Mouse (Mus musculus): Measurements from ENCODE around the gene Uhrf1bp1. TPM values are rescaled to one million over a fixed set of nuclear protein-coding genes. Genes with fewer than 3 reads are reported as not detected.

The Uhrf1bp1 gene
- polyA plus RNA-seq, 1 experiment from 2014 or later = 5.9 TPM

- Histone ChIP-seq H3K4me3 (replicated peaks; ENCODE audit: low read length) (no peak overlapping the region), H3K9ac (ENCODE audit: low read length) (no peak overlapping the region), H3K9me3 (replicated peaks; ENCODE audit: control insufficient read depth, low read length) (no peaks in the 10 kb centered on the region), H3K27ac (ENCODE audit: low read length) (no peak overlapping the region), H3K4me2 (ENCODE audit: low read depth, low read length) (no peak overlapping the region), H3K4me1 (ENCODE audit: control insufficient read depth, insufficient read depth, low read length) (no peaks in the 10 kb centered on the region), H3K27me3 (ENCODE audit: control insufficient read depth, insufficient read depth, low read length) (no peaks in the 10 kb centered on the region), H3K36me3 (ENCODE audit: control insufficient read depth, insufficient read depth, low read length) (no peaks in the 10 kb centered on the region)
- 76% methylated on average over 2 of the region's 2 CpGs for WGBS
- no peak for ATAC-seq (ENCODE audit: insufficient read depth, low FRiP score)
These were observed 9.2 kb downstream of the Uhrf1bp1 start for GRCm38 (mm10) chr17:27865461-27865860.

GRCm38 (mm10) chr17:27866737-27867136 lies 10.5 kb downstream of the Uhrf1bp1 start:
- no peak overlapping the region for H3K4me3 ChIP-seq (replicated peaks; ENCODE audit: low read length)
- H3K9ac ChIP-seq (ENCODE audit: low read length) = no peak overlapping the region
- 49% methylated on average over 4 of the region's 4 CpGs for WGBS
- H3K36me3 ChIP-seq (ENCODE audit: control insufficient read depth, insufficient read depth, low read length) = no peaks in the 10 kb centered on the region
- no peak overlapping the region for H3K27ac ChIP-seq (ENCODE audit: low read length)
- H3K4me1 ChIP-seq (ENCODE audit: control insufficient read depth, insufficient read depth, low read length) = no peaks in the 10 kb centered on the region
- ATAC-seq (ENCODE audit: insufficient read depth, low FRiP score) = no peak
- H3K9me3 ChIP-seq (replicated peaks; ENCODE audit: control insufficient read depth, low read length) = no peaks in the 10 kb centered on the region
- H3K4me2 ChIP-seq (ENCODE audit: low read depth, low read length) = no peak overlapping the region
- H3K27me3 ChIP-seq (ENCODE audit: control insufficient read depth, insufficient read depth, low read length) = no peaks in the 10 kb centered on the region

- H3K36me3 ChIP-seq (ENCODE audit: control insufficient read depth, insufficient read depth, low read length) = no peaks in the 10 kb centered on the region
- H3K27ac ChIP-seq (ENCODE audit: low read length) = no peak overlapping the region
- no peak overlapping the region for H3K9ac ChIP-seq (ENCODE audit: low read length)
- no peaks in the 10 kb centered on the region for H3K27me3 ChIP-seq (ENCODE audit: control insufficient read depth, insufficient read depth, low read length)
- no peak overlapping the region for H3K4me3 ChIP-seq (replicated peaks; ENCODE audit: low read length)
- WGBS = 86% methylated on average over 3 of the region's 3 CpGs
- H3K4me1 ChIP-seq (ENCODE audit: control insufficient read depth, insufficient read depth, low read length) = peaks cover 9% of the 10 kb centered on the region
- no peak for ATAC-seq (ENCODE audit: insufficient read depth, low FRiP score)
- H3K9me3 ChIP-seq (replicated peaks; ENCODE audit: control insufficient read depth, low read length) = no peaks in the 10 kb centered on the region
- H3K4me2 ChIP-seq (ENCODE audit: low read depth, low read length) = no peak overlapping the region
These were observed 15.6 kb downstream of the Uhrf1bp1 start for GRCm38 (mm10) chr17:27871851-27872250.

- Histone ChIP-seq H3K27me3 (ENCODE audit: control insufficient read depth, insufficient read depth, low read length) (no peaks in the 10 kb centered on the region), H3K9me3 (replicated peaks; ENCODE audit: control insufficient read depth, low read length) (no peaks in the 10 kb centered on the region), H3K27ac (ENCODE audit: low read length) (no peak overlapping the region), H3K4me1 (ENCODE audit: control insufficient read depth, insufficient read depth, low read length) (peaks cover 9% of the 10 kb centered on the region), H3K36me3 (ENCODE audit: control insufficient read depth, insufficient read depth, low read length) (no peaks in the 10 kb centered on the region), H3K4me3 (replicated peaks; ENCODE audit: low read length) (no peak overlapping the region), H3K9ac (ENCODE audit: low read length) (no peak overlapping the region), H3K4me2 (ENCODE audit: low read depth, low read length) (no peak overlapping the region)
- WGBS = 51% methylated on average over 3 of the region's 3 CpGs
- ATAC-seq (ENCODE audit: insufficient read depth, low FRiP score) = no peak
These were observed 17.3 kb downstream of the Uhrf1bp1 start for GRCm38 (mm10) chr17:27873583-27873982.

- ATAC-seq (ENCODE audit: insufficient read depth, low FRiP score) = peak; percentile 72
- Histone ChIP-seq H3K9ac (ENCODE audit: low read length) (no peak overlapping the region), H3K36me3 (ENCODE audit: control insufficient read depth, insufficient read depth, low read length) (no peaks in the 10 kb centered on the region), H3K27ac (ENCODE audit: low read length) (no peak overlapping the region; the same call in 1 of the 2 replicates), H3K4me2 (ENCODE audit: low read depth, low read length) (no peak overlapping the region), H3K4me3 (replicated peaks; ENCODE audit: low read length) (no peak overlapping the region), H3K4me1 (ENCODE audit: control insufficient read depth, insufficient read depth, low read length) (peaks cover 9% of the 10 kb centered on the region), H3K9me3 (replicated peaks; ENCODE audit: control insufficient read depth, low read length) (no peaks in the 10 kb centered on the region), H3K27me3 (ENCODE audit: control insufficient read depth, insufficient read depth, low read length) (no peaks in the 10 kb centered on the region)
- WGBS = 46% methylated on average over 5 of the region's 5 CpGs
These were observed 18.3 kb downstream of the Uhrf1bp1 start for GRCm38 (mm10) chr17:27874510-27874909.

- Histone ChIP-seq H3K36me3 (ENCODE audit: control insufficient read depth, insufficient read depth, low read length) (peaks cover 23% of the 10 kb centered on the region; the same call in 1 of the 2 replicates), H3K9ac (ENCODE audit: low read length) (no peak overlapping the region), H3K4me2 (ENCODE audit: low read depth, low read length) (no peak overlapping the region), H3K27ac (ENCODE audit: low read length) (no peak overlapping the region), H3K27me3 (ENCODE audit: control insufficient read depth, insufficient read depth, low read length) (no peaks in the 10 kb centered on the region), H3K4me3 (replicated peaks; ENCODE audit: low read length) (no peak overlapping the region), H3K4me1 (ENCODE audit: control insufficient read depth, insufficient read depth, low read length) (no peaks in the 10 kb centered on the region), H3K9me3 (replicated peaks; ENCODE audit: control insufficient read depth, low read length) (no peaks in the 10 kb centered on the region)
- ATAC-seq (ENCODE audit: insufficient read depth, low FRiP score) = peak; percentile 56; the same call in 1 of the 2 replicates
- 63% methylated on average over 11 of the region's 11 CpGs for WGBS
These were observed 25.3 kb downstream of the Uhrf1bp1 start for GRCm38 (mm10) chr17:27881518-27881917.

- H3K27me3 ChIP-seq (ENCODE audit: control insufficient read depth, insufficient read depth, low read length) = no peaks in the 10 kb centered on the region
- ATAC-seq (ENCODE audit: insufficient read depth, low FRiP score) = no peak
- no peak overlapping the region for H3K4me2 ChIP-seq (ENCODE audit: low read depth, low read length)
- H3K9ac ChIP-seq (ENCODE audit: low read length) = no peak overlapping the region
- H3K9me3 ChIP-seq (replicated peaks; ENCODE audit: control insufficient read depth, low read length) = no peaks in the 10 kb centered on the region
- no peaks in the 10 kb centered on the region for H3K4me1 ChIP-seq (ENCODE audit: control insufficient read depth, insufficient read depth, low read length)
- 88% methylated on average over 8 of the region's 8 CpGs for WGBS
- H3K4me3 ChIP-seq (replicated peaks; ENCODE audit: low read length) = no peak overlapping the region
- H3K36me3 ChIP-seq (ENCODE audit: control insufficient read depth, insufficient read depth, low read length) = peaks cover 28% of the 10 kb centered on the region; the same call in 1 of the 2 replicates
- no peak overlapping the region for H3K27ac ChIP-seq (ENCODE audit: low read length)
These were observed 26.9 kb downstream of the Uhrf1bp1 start for GRCm38 (mm10) chr17:27883129-27883528.

GRCm38 (mm10) chr17:27883994-27884393 lies 27.8 kb downstream of the Uhrf1bp1 start:
- H3K27me3 ChIP-seq (ENCODE audit: control insufficient read depth, insufficient read depth, low read length) = no peaks in the 10 kb centered on the region
- WGBS = 91% methylated on average over 6 of the region's 6 CpGs

GRCm38 (mm10) chr17:27886499-27887210 lies 30.4 kb downstream of the Uhrf1bp1 start:
- WGBS = 82% methylated on average over 19 of the region's 19 CpGs

More at GRCm38 (mm10) chr17:27883994-27884393, 27.8 kb downstream of the Uhrf1bp1 start:
- H3K27ac ChIP-seq (ENCODE audit: low read length) = no peak overlapping the region
- no peaks in the 10 kb centered on the region for H3K9me3 ChIP-seq (replicated peaks; ENCODE audit: control insufficient read depth, low read length)
- no peak overlapping the region for H3K4me2 ChIP-seq (ENCODE audit: low read depth, low read length)
- H3K4me1 ChIP-seq (ENCODE audit: control insufficient read depth, insufficient read depth, low read length) = no peaks in the 10 kb centered on the region
- H3K9ac ChIP-seq (ENCODE audit: low read length) = no peak overlapping the region
- ATAC-seq (ENCODE audit: insufficient read depth, low FRiP score) = no peak
- H3K4me3 ChIP-seq (replicated peaks; ENCODE audit: low read length) = no peak overlapping the region
- peaks cover 28% of the 10 kb centered on the region; the same call in 1 of the 2 replicates for H3K36me3 ChIP-seq (ENCODE audit: control insufficient read depth, insufficient read depth, low read length)

More at GRCm38 (mm10) chr17:27886499-27887210, 30.4 kb downstream of the Uhrf1bp1 start:
- Histone ChIP-seq H3K4me1 (ENCODE audit: control insufficient read depth, insufficient read depth, low read length) (no peaks in the 10 kb centered on the region), H3K27ac (ENCODE audit: low read length) (no peak overlapping the region), H3K4me3 (replicated peaks; ENCODE audit: low read length) (no peak overlapping the region), H3K9me3 (replicated peaks; ENCODE audit: control insufficient read depth, low read length) (no peaks in the 10 kb centered on the region), H3K36me3 (ENCODE audit: control insufficient read depth, insufficient read depth, low read length) (peaks cover 22% of the 10 kb centered on the region; the same call in 1 of the 2 replicates), H3K4me2 (ENCODE audit: low read depth, low read length) (no peak overlapping the region), H3K27me3 (ENCODE audit: control insufficient read depth, insufficient read depth, low read length) (no peaks in the 10 kb centered on the region), H3K9ac (ENCODE audit: low read length) (no peak overlapping the region)
- no peak for ATAC-seq (ENCODE audit: insufficient read depth, low FRiP score)

Data from stomach, embryonic 16.5 days (tissue).